Mouse (Mus musculus) ES-Bruce4 (cell line): ENCODE results near the gene Phf21b.

Source experiments
- CTCF ChIP-seq: IDR thresholded peaks from one replicate; pipeline ENCODE4 v1.8.1; 2011; ENCODE audit warnings: low read depth, low read length
- POLR2A ChIP-seq: IDR thresholded peaks from one replicate; pipeline ENCODE4 v1.8.1; 2011; ENCODE audit warnings: low read length; ENCODE audit not compliant: insufficient read depth

DNA sequence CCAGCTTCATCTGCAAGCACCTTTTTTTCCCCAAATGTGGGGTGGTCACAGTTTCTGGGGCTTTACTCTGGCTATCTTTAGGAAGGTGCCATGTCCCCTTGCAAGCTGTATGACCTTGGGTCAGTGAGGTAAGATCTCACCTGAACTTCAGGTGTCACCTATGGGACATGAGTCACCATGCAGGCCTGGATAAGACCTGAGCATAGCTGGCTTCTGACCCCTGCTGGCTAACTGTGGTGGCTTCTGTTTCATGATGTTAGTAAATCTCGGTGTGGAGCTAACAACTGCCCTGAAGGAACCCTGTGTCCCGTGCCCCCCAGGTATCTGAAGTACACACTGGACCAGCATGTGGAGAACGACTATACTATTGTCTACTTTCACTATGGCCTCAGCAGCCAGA, 114.3 kb downstream of the Phf21b start:
- TF ChIP-seq POLR2A (no peak), CTCF (peak; percentile 18)
